In the genomic region with DNA sequence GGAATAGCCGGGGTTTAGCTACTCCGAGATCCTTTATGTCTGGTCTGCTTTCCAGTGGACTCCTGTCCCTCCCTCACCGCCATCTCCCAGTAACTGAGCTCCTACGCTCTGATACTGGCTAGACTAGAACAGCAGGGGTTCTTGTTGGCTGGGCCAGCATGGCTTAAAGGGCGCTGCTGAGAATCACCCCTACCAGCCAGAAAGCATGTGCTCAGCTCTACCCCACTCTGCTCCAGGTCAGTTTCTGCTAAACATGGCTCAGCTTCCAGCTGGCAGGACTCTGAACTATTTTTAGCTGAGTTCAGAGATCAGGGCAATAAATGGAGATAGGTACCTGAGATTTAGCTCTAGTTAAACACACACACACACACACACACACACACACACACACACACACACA, we compare ENCODE assay signal across 10 mouse cellular contexts. TPM values are rescaled to one million over a fixed set of nuclear protein-coding genes. Genes with fewer than 3 reads are reported as not detected.
DNase-seq lines count a peak whose midpoint lies in the region; ATAC-seq and TF ChIP-seq lines count a peak whose summit lies in the region.
"Had no signal": no experiment of that assay in that cellular context is flagged by ENCODE, and none has a peak within 500 bp of the region (broad histone marks: within the 10 kb centered on the region; RNA-seq: fewer than 3 reads in every experiment).

No protein-coding gene starts in this region.

- H3K79me2 ChIP-seq in heart, adult 2 months (replicated peaks; ENCODE audit: control insufficient read depth, insufficient read depth, low read length), result no peaks in the 10 kb centered on the region

- 0 out of 2 replicates have a peak, but pooled peaks have one; percentile 41 for TF ChIP-seq EP300 in heart, adult 2 months (IDR thresholded peaks at IDR 0.05; ENCODE audit: insufficient read depth, low read depth, low read length)

- TF ChIP-seq POLR2A in heart, adult 2 months (IDR thresholded peaks at IDR 0.05; ENCODE audit: insufficient read depth, low read depth, low read length), result no peak

- H3K9me3 ChIP-seq in intestine, embryonic 16.5 days (ENCODE audit: control insufficient read depth, low read length), result no peaks in the 10 kb centered on the region
- no peaks in the 10 kb centered on the region for H3K9me3 ChIP-seq in forebrain, embryonic 15.5 days
- H3K9me3 ChIP-seq: liver, embryonic 12.5 days had no signal

- H3K4me1 ChIP-seq in heart, adult 2 months (ENCODE audit: control insufficient read depth, insufficient read depth, low read length), result peaks cover 3% of the 10 kb centered on the region
- peaks cover 10% of the 10 kb centered on the region for H3K4me1 ChIP-seq in intestine, embryonic 16.5 days (ENCODE audit: control insufficient read depth, insufficient read depth, low read length)
- peaks cover 6% of the 10 kb centered on the region; the same call in 1 of the 2 replicates for H3K4me1 ChIP-seq in forebrain, embryonic 15.5 days
- H3K4me1 ChIP-seq: liver, embryonic 12.5 days had no signal

- peak; percentile 92 for ATAC-seq in intestine, embryonic 16.5 days
- ATAC-seq in forebrain, embryonic 15.5 days (replicated peaks), result no peak
- ATAC-seq: liver, embryonic 12.5 days had no signal

- H3K4me3 ChIP-seq in heart, adult 2 months, result no peak overlapping the region
- H3K4me3 ChIP-seq in intestine, embryonic 16.5 days (ENCODE audit: low read length), result peak overlapping the region; percentile 21
- no peak overlapping the region for H3K4me3 ChIP-seq in forebrain, embryonic 15.5 days
- H3K4me3 ChIP-seq: liver, embryonic 12.5 days had no signal

- peak overlapping the region; percentile 84 for H3K27ac ChIP-seq in heart, adult 2 months
- peak overlapping the region; percentile 87 for H3K27ac ChIP-seq in intestine, embryonic 16.5 days (ENCODE audit: low read length)
- no peak overlapping the region for H3K27ac ChIP-seq in forebrain, embryonic 15.5 days (replicated peaks)
- H3K27ac ChIP-seq: kidney, postnatal 0 days; liver, embryonic 12.5 days had no signal

- intact Hi-C loops in heart, adult 2 months (cut with DNase I), result no loop called here
- intact Hi-C loops in left cerebral cortex, postnatal 10 days (cut with DNase I), result no loop called here

- DNase-seq in adrenal gland, postnatal 10 days, result peak; percentile 53
- DNase-seq in adrenal gland, adult (ENCODE audit: inconsistent age in 2 of 2, low spot score in 1 of 2), result no peak
- peak; percentile 60 to 71 for DNase-seq in cerebellum, adult 18-20 months
- DNase-seq in heart, adult 2 months, result peak in 1 of 2 experiments; percentile 57
- no peak for DNase-seq in frontal cortex, postnatal 36 days (ENCODE audit: low spot score in 2 of 2)
- DNase-seq in left cerebral cortex, postnatal 10 days (ENCODE audit: extremely low spot score in 1 of 2, low spot score in 2 of 2), result no peak

- H3K9ac ChIP-seq in heart, adult 2 months (ENCODE audit: low read depth, low read length), result 0 out of 2 replicates have a peak overlapping the region, but pooled peaks have one; percentile 48
- no peak overlapping the region for H3K9ac ChIP-seq in intestine, embryonic 16.5 days (ENCODE audit: low read depth, low read length)
- H3K9ac ChIP-seq in forebrain, embryonic 15.5 days (replicated peaks), result no peak overlapping the region
- H3K9ac ChIP-seq: liver, embryonic 12.5 days had no signal

- H3K4me2 ChIP-seq in intestine, embryonic 16.5 days (ENCODE audit: low read depth, low read length), result peak overlapping the region; percentile 46
- no peak overlapping the region for H3K4me2 ChIP-seq in forebrain, embryonic 15.5 days (replicated peaks)
- H3K4me2 ChIP-seq: liver, embryonic 12.5 days had no signal

- H3K27me3 ChIP-seq in heart, adult 2 months (ENCODE audit: control insufficient read depth, insufficient read depth, low read length), result no peaks in the 10 kb centered on the region
- H3K27me3 ChIP-seq in intestine, embryonic 16.5 days (replicated peaks; ENCODE audit: control insufficient read depth, insufficient read depth, low read length), result no peaks in the 10 kb centered on the region
- no peaks in the 10 kb centered on the region for H3K27me3 ChIP-seq in forebrain, embryonic 15.5 days
- H3K27me3 ChIP-seq: liver, embryonic 12.5 days had no signal

- no peaks in the 10 kb centered on the region for H3K36me3 ChIP-seq in heart, adult 2 months (ENCODE audit: control insufficient read depth, insufficient read depth, low read length)
- H3K36me3 ChIP-seq in intestine, embryonic 16.5 days (ENCODE audit: control insufficient read depth, insufficient read depth, low read length), result no peaks in the 10 kb centered on the region
- no peaks in the 10 kb centered on the region for H3K36me3 ChIP-seq in forebrain, embryonic 15.5 days
- H3K36me3 ChIP-seq: liver, embryonic 12.5 days had no signal

- 63% methylated on average over 5 of the region's 5 CpGs for WGBS in heart, adult 2 months
- WGBS in intestine, embryonic 16.5 days, result 45% methylated on average over 5 of the region's 5 CpGs
- WGBS in forebrain, embryonic 15.5 days, result 51% methylated on average over 5 of the region's 5 CpGs

- no peak for TF ChIP-seq CTCF in heart, adult 2 months (IDR thresholded peaks at IDR 0.05)

RNA-seq across cellular contexts. Expression of gene Ppp1cb, which starts 12.2 kb away (rescaled TPM):
- 100 to 1,000 TPM; 287 to 317 TPM for total RNA-seq in adrenal gland, postnatal 10 days (2021)
- 100 to 1,000 TPM; 423 to 471 TPM for total RNA-seq in heart, adult 2 months (2021)
- polyA plus RNA-seq in heart, adult 2 months (2012; rRNA removed), result 82.1 and 188 TPM in 2 replicates
- polyA plus RNA-seq in intestine, embryonic 16.5 days (2015; fragmentation: Nextera tagmentation; extraction: Ambion mirVana), result 161 and 168 TPM in 2 replicates
- 211 and 225 TPM in 2 replicates for polyA plus RNA-seq in forebrain, embryonic 15.5 days (2015; fragmentation: Nextera tagmentation; extraction: Ambion mirVana)
- 100 to 1,000 TPM; 365 to 391 TPM for total RNA-seq in left cerebral cortex, postnatal 10 days (2021)

Comparison
In these comparisons a context has a peak if more than half of its experiments do, and no peak if none do; other contexts are left out.
1. DNase-seq: peak in adrenal gland, postnatal 10 days (single experiment) and cerebellum, adult 18-20 months (2 of 2); none in adrenal gland, adult (0 of 2), frontal cortex, postnatal 36 days (0 of 2) and left cerebral cortex, postnatal 10 days (0 of 2).